Mouse (Mus musculus) C2C12 (cell line): ENCODE data around the gene Scarf2. TPM values are rescaled to one million over a fixed set of nuclear protein-coding genes. Genes with fewer than 3 reads are reported as not detected.

ENCODE experiments used
- H3K27me3 ChIP-seq: one replicate; pipeline ENCODE4 v1.6.1; 2011; ENCODE audit not compliant: control insufficient read depth, insufficient read depth, insufficient read length
- H3K36me3 ChIP-seq: one replicate; pipeline ENCODE4 v1.6.1; 2011; ENCODE audit not compliant: control insufficient read depth, insufficient read depth
- H3K4me3 ChIP-seq: one replicate; pipeline ENCODE4 v1.5.1; 2011; ENCODE audit warnings: mild to moderate bottlenecking, control low read depth; ENCODE audit not compliant: poor library complexity, insufficient read depth, severe bottlenecking
- H3K79me2 ChIP-seq: one replicate; pipeline ENCODE4 v1.6.1; 2011; ENCODE audit not compliant: control insufficient read depth, insufficient read depth
- H3K79me3 ChIP-seq: one replicate; pipeline ENCODE4 v1.6.1; 2011; ENCODE audit warnings: low read depth, control low read depth
- H3ac ChIP-seq: one replicate; pipeline ENCODE3; 2011; ENCODE audit warnings: low read depth; ENCODE audit not compliant: control insufficient read depth, insufficient read length
- CEBPB ChIP-seq: IDR thresholded peaks from one replicate; pipeline ENCODE4 v1.6.1; 2011; ENCODE audit warnings: low read depth, mild to moderate bottlenecking, control low read depth, moderate library complexity
- CTCF ChIP-seq: IDR thresholded peaks from one replicate; pipeline ENCODE4 v1.5.1; 2011; ENCODE audit not compliant: control insufficient read depth, insufficient read depth, insufficient read length
- FOSL1 ChIP-seq: IDR thresholded peaks from one replicate; pipeline ENCODE4 v1.8.0; 2011; ENCODE audit warnings: mild to moderate bottlenecking, low read length; ENCODE audit not compliant: poor library complexity, insufficient read depth, severe bottlenecking
- MAX ChIP-seq: IDR thresholded peaks from one replicate; pipeline ENCODE4 v1.6.1; 2011; ENCODE audit warnings: mild to moderate bottlenecking, control low read depth
- MYOD1 ChIP-seq: IDR thresholded peaks from one replicate; pipeline ENCODE4 v1.6.1; 2011; ENCODE audit warnings: low read depth; ENCODE audit not compliant: control insufficient read depth, insufficient read length
- MYOG ChIP-seq: IDR thresholded peaks from one replicate; pipeline ENCODE4 v1.6.1; 2011; ENCODE audit not compliant: control insufficient read depth, insufficient read length; ENCODE audit errors: extremely low read depth
- USF1 ChIP-seq: IDR thresholded peaks from one replicate; pipeline ENCODE4 v1.6.1; 2011; ENCODE audit warnings: low read depth, mild to moderate bottlenecking, control low read depth, moderate library complexity
- polyA plus RNA-seq: library from polyadenylated mRNA; unstranded; fragments of >200 nt; fragmentation: generic; extraction: Trizol; gene quantifications from one replicate; pipeline ENCODE4 v1.2.1, GENCODE M21; 2012; ENCODE audit warnings: missing spikeins

Gene Scarf2
- polyA plus RNA-seq, 1 experiment, result 38.5 TPM

- Histone ChIP-seq H3K27me3 (no peaks in the 10 kb centered on the region), H3K79me2 (no peaks in the 10 kb centered on the region), H3K36me3 (peaks cover 71% of the 10 kb centered on the region), H3ac (no peak overlapping the region), H3K4me3 (no peak overlapping the region), H3K79me3 (no peaks in the 10 kb centered on the region)
- TF ChIP-seq FOSL1 (no peak), USF1 (no peak), MYOG (no peak), MYOD1 (no peak), MAX (no peak)
Measured at GRCm38 (mm10) chr16:17848928-17849327, 51.8 kb downstream of the Scarf2 start.

GRCm38 (mm10) chr16:17849486-17849885 lies 52.4 kb downstream of the Scarf2 start:
- Histone ChIP-seq H3K79me3 (no peaks in the 10 kb centered on the region), H3K79me2 (no peaks in the 10 kb centered on the region), H3K4me3 (no peak overlapping the region), H3K36me3 (peaks cover 73% of the 10 kb centered on the region), H3ac (no peak overlapping the region), H3K27me3 (no peaks in the 10 kb centered on the region)
- TF ChIP-seq USF1 (no peak), MYOG (no peak)

- Histone ChIP-seq H3K79me3 (no peaks in the 10 kb centered on the region), H3K79me2 (no peaks in the 10 kb centered on the region), H3K27me3 (no peaks in the 10 kb centered on the region), H3ac (no peak overlapping the region), H3K36me3 (peaks cover 74% of the 10 kb centered on the region), H3K4me3 (no peak overlapping the region)
- TF ChIP-seq MYOD1 (no peak), FOSL1 (no peak), MYOG (no peak), CEBPB (no peak), MAX (no peak), CTCF (no peak), USF1 (no peak)
Measured at GRCm38 (mm10) chr16:17851331-17851730, 54.2 kb downstream of the Scarf2 start.

- H3K79me3 ChIP-seq, result no peaks in the 10 kb centered on the region
- no peak overlapping the region for H3K4me3 ChIP-seq
- H3ac ChIP-seq, result no peak overlapping the region
- TF ChIP-seq MYOG (no peak), CTCF (no peak), FOSL1 (no peak), USF1 (no peak), MAX (no peak), CEBPB (no peak)
- no peaks in the 10 kb centered on the region for H3K27me3 ChIP-seq
- no peaks in the 10 kb centered on the region for H3K79me2 ChIP-seq
- H3K36me3 ChIP-seq, result peaks cover 74% of the 10 kb centered on the region
Measured at GRCm38 (mm10) chr16:17851860-17852259, 54.8 kb downstream of the Scarf2 start.

- Histone ChIP-seq H3ac (no peak overlapping the region), H3K27me3 (no peaks in the 10 kb centered on the region), H3K36me3 (peaks cover 76% of the 10 kb centered on the region), H3K79me3 (no peaks in the 10 kb centered on the region), H3K79me2 (no peaks in the 10 kb centered on the region), H3K4me3 (no peak overlapping the region)
- no peak for TF ChIP-seq CEBPB
- no peak for TF ChIP-seq USF1
- no peak for TF ChIP-seq CTCF
- TF ChIP-seq MYOD1, result no peak
- no peak for TF ChIP-seq MYOG
- TF ChIP-seq FOSL1, result no peak
- TF ChIP-seq MAX, result no peak
Measured at GRCm38 (mm10) chr16:17853263-17853662, 56.2 kb downstream of the Scarf2 start.

GRCm38 (mm10) chr16:17857157-17857556 lies 60.1 kb downstream of the Scarf2 start:
- no peak for TF ChIP-seq MYOG
- no peak for TF ChIP-seq CTCF
- no peak for TF ChIP-seq FOSL1
- no peak for TF ChIP-seq MAX
- no peak for TF ChIP-seq CEBPB
- no peak for TF ChIP-seq MYOD1
- no peak for TF ChIP-seq USF1
- H3K36me3 ChIP-seq, result peaks cover 68% of the 10 kb centered on the region
- peaks cover 2% of the 10 kb centered on the region for H3K79me2 ChIP-seq
- no peaks in the 10 kb centered on the region for H3K27me3 ChIP-seq
- H3K79me3 ChIP-seq, result no peaks in the 10 kb centered on the region
- no peak overlapping the region for H3K4me3 ChIP-seq
- H3ac ChIP-seq, result no peak overlapping the region

Other genes with a start within 250 kb of the Scarf2 start
- 0.06 TPM for gene Lrrc74b, start 236.0 kb upstream of the Scarf2 start, polyA plus RNA-seq
- 1.9 TPM for gene P2rx6, start 235.4 kb upstream of the Scarf2 start, polyA plus RNA-seq
- 1.4 TPM for gene Slc7a4, start 214.1 kb upstream of the Scarf2 start, polyA plus RNA-seq
- gene Smpd4, start 177.9 kb upstream of the Scarf2 start, polyA plus RNA-seq, result 26.5 TPM
- 9.6 TPM for gene Ccdc74a, start 150.8 kb upstream of the Scarf2 start, polyA plus RNA-seq
- gene Med15, start 64.4 kb upstream of the Scarf2 start, polyA plus RNA-seq, result 45.9 TPM
- 83.6 TPM for gene Klhl22, start 37.7 kb upstream of the Scarf2 start, polyA plus RNA-seq
- gene B830017H08Rik, start 35.8 kb downstream of the Scarf2 start, polyA plus RNA-seq, result not detected
- gene Car15, start 41.1 kb downstream of the Scarf2 start, polyA plus RNA-seq, result 0.66 TPM
- 0.06 TPM for gene Gm20518, start 94.4 kb downstream of the Scarf2 start, polyA plus RNA-seq
- gene Tssk1, start 96.9 kb downstream of the Scarf2 start, polyA plus RNA-seq, result 0.05 TPM
- gene Dgcr2, start 101.3 kb downstream of the Scarf2 start, polyA plus RNA-seq, result 41.9 TPM
- gene Tssk2, start 101.4 kb downstream of the Scarf2 start, polyA plus RNA-seq, result 0.05 TPM
- 21.2 TPM for gene Ess2, start 114.1 kb downstream of the Scarf2 start, polyA plus RNA-seq
- gene Gsc2, start 117.8 kb downstream of the Scarf2 start, polyA plus RNA-seq, result not detected
- gene Slc25a1, start 130.9 kb downstream of the Scarf2 start, polyA plus RNA-seq, result 57.3 TPM
- not detected for gene Vpreb2, start 183.1 kb downstream of the Scarf2 start, polyA plus RNA-seq